Mouse (Mus musculus): Measurements from ENCODE around the gene Mymk. TPM values are rescaled to one million over a fixed set of nuclear protein-coding genes. Genes with fewer than 3 reads are reported as not detected.

Gene Mymk
- polyA plus RNA-seq, 1 experiment, result 0.81 TPM

DNA sequence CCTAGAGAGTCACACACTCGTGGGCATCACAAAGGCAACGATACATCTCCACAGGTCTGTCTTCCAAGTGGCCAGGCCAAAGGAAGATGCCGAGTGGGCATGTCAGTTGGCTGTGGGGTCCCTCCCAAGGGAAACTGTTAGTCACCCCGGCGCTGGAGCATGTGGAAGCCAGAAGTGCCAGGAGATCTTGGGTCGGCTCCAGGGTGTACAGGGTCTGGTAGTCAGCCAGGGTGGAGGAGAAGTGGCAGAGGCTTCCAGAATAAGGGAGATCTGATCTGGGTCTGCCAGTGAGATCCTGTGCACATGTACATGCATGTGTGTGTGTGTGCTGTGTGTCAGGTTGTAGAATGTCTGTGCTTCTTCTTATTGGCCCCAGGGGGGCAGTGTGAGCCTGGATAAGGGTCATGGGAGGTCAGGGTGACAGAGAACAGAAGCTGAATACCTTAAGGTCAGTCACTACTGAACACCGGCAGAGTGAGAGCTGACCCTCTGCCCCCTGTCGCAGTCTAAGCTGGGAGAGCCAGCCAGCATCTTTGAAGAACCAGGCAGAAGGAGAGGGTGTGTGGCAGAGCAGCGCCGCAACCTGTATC lies 5.8 kb upstream of the Mymk start:
- Histone ChIP-seq H3K4me3 (ENCODE audit: control insufficient read depth, insufficient read depth, low read length) (no peak overlapping the region), H3K4me1 (replicated peaks; ENCODE audit: control insufficient read depth, insufficient read depth, low read length) (peaks cover 48% of the 10 kb centered on the region), H3K27ac (ENCODE audit: control insufficient read depth, insufficient read depth, low read length) (no peak overlapping the region), H3K27me3 (ENCODE audit: control insufficient read depth, insufficient read depth, low read length) (no peaks in the 10 kb centered on the region), H3K36me3 (ENCODE audit: control insufficient read depth, insufficient read depth, low read length) (no peaks in the 10 kb centered on the region)
- TF ChIP-seq POLR2A (IDR thresholded peaks at IDR 0.05; ENCODE audit: control insufficient read depth, extremely low read depth, insufficient read depth, low read length, poor library complexity), result no peak
- TF ChIP-seq CTCF (IDR thresholded peaks at IDR 0.05; ENCODE audit: borderline replicate concordance, control insufficient read depth, extremely low read depth, insufficient read depth, low read length, poor library complexity), result no peak
- 73% methylated on average over 10 of the region's 10 CpGs for WGBS
- peak; percentile 63 for DNase-seq

DNA sequence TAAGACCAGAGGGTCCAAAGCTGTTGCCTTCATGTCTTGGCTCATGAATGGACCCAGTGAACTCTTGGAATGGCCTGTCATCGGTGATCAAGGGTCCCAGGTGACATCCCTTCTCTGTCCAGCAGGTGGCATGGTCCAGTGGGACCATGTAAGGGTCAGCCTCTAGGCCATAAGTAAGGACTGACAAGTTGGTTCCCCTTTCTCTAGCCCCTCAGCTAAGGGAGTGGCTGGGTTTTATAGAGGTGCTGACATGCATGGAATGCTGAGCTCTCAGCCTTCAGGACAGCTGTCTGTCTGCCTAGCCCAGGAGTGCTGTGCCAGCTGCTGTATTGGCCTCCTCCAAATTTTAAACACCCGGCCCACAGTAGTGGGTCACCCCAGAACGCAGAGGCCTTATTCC lies 3.5 kb upstream of the Mymk start:
- Histone ChIP-seq H3K27me3 (ENCODE audit: control insufficient read depth, insufficient read depth, low read length) (no peaks in the 10 kb centered on the region), H3K4me1 (replicated peaks; ENCODE audit: control insufficient read depth, insufficient read depth, low read length) (peaks cover 52% of the 10 kb centered on the region), H3K36me3 (ENCODE audit: control insufficient read depth, insufficient read depth, low read length) (no peaks in the 10 kb centered on the region), H3K27ac (ENCODE audit: control insufficient read depth, insufficient read depth, low read length) (no peak overlapping the region), H3K4me3 (ENCODE audit: control insufficient read depth, insufficient read depth, low read length) (no peak overlapping the region)
- TF ChIP-seq CTCF (IDR thresholded peaks at IDR 0.05; ENCODE audit: borderline replicate concordance, control insufficient read depth, extremely low read depth, insufficient read depth, low read length, poor library complexity), result peak; percentile 62; the same call in 1 of the 2 replicates
- no peak for TF ChIP-seq POLR2A (IDR thresholded peaks at IDR 0.05; ENCODE audit: control insufficient read depth, extremely low read depth, insufficient read depth, low read length, poor library complexity)
- peak; percentile 41 for DNase-seq
- 76% methylated on average over 3 of the region's 3 CpGs for WGBS

DNA sequence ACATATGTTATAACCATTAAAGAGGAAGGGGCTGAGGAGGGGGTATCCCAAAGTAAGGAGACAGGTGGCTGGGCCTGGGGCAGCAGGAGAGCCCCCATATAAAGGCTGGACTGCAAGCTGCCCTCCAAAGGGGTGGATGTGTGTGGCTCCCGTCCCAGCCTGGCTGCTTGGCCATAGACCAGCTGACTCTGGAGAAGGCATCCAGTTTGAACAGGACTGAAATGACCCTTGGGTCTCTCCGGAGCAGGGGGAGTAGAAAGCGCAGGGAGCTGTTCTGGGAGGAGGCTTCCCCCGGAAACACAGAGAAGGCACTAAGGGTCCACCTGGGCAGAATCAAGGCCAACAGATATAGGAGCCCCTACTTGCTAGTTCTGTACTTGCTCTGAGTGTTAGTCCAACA lies 2.8 kb upstream of the Mymk start:
- Histone ChIP-seq H3K27me3 (ENCODE audit: control insufficient read depth, insufficient read depth, low read length) (no peaks in the 10 kb centered on the region), H3K36me3 (ENCODE audit: control insufficient read depth, insufficient read depth, low read length) (no peaks in the 10 kb centered on the region), H3K4me3 (ENCODE audit: control insufficient read depth, insufficient read depth, low read length) (no peak overlapping the region), H3K27ac (ENCODE audit: control insufficient read depth, insufficient read depth, low read length) (no peak overlapping the region), H3K4me1 (replicated peaks; ENCODE audit: control insufficient read depth, insufficient read depth, low read length) (peaks cover 52% of the 10 kb centered on the region)
- TF ChIP-seq CTCF (IDR thresholded peaks at IDR 0.05; ENCODE audit: borderline replicate concordance, control insufficient read depth, extremely low read depth, insufficient read depth, low read length, poor library complexity) (no peak), POLR2A (IDR thresholded peaks at IDR 0.05; ENCODE audit: control insufficient read depth, extremely low read depth, insufficient read depth, low read length, poor library complexity) (no peak)
- DNase-seq, result no peak
- 93% methylated on average over 4 of the region's 4 CpGs for WGBS

DNA sequence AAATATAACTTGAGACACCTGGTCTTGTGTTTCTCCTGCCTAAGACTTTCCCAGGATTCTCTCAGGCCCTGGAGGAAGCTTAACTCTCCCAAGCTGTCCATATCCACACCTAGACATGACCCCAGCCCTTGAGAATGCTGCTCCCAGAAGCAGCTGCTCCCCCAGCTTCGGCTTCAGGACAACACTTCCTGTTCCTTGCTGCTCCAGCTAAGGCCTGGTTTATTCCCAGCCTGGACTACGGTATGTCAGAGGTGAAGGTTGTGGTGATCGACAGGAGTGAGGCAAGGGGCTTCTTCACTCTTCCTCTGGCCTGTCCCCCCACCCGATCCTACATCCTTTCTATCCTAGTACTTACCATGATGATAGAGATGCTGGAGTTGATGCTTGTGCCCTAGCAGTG lies 1.4 kb upstream of the Mymk start:
- 92% methylated on average over 4 of the region's 4 CpGs for WGBS
- no peak for DNase-seq
- Histone ChIP-seq H3K27ac (ENCODE audit: control insufficient read depth, insufficient read depth, low read length) (no peak overlapping the region), H3K27me3 (ENCODE audit: control insufficient read depth, insufficient read depth, low read length) (no peaks in the 10 kb centered on the region), H3K36me3 (ENCODE audit: control insufficient read depth, insufficient read depth, low read length) (no peaks in the 10 kb centered on the region), H3K4me1 (replicated peaks; ENCODE audit: control insufficient read depth, insufficient read depth, low read length) (peaks cover 40% of the 10 kb centered on the region), H3K4me3 (ENCODE audit: control insufficient read depth, insufficient read depth, low read length) (no peak overlapping the region)
- TF ChIP-seq POLR2A (IDR thresholded peaks at IDR 0.05; ENCODE audit: control insufficient read depth, extremely low read depth, insufficient read depth, low read length, poor library complexity) (no peak), CTCF (IDR thresholded peaks at IDR 0.05; ENCODE audit: borderline replicate concordance, control insufficient read depth, extremely low read depth, insufficient read depth, low read length, poor library complexity) (no peak)

DNA sequence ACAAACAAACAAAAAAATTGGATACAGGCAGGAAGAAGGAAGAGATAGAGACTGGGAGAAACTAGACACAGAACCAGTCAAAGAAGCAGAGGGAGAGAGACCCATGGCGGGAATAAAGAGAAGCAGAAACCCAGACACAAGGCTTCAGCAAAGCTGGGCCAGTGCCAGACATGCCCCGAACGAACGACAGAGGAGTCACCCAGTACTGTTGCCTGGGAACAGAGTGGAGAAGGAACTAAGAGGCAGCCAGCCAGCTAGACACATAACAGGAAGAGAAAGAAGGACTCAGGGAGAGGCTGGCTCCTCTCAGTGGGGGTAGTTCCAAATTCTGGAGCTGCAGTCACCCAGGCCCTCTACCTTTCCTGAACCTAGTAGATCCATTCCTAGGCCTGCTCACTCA lies 842 bp downstream of the Mymk start:
- peaks cover 37% of the 10 kb centered on the region for H3K4me1 ChIP-seq (replicated peaks; ENCODE audit: control insufficient read depth, insufficient read depth, low read length)
- H3K4me3 ChIP-seq (ENCODE audit: control insufficient read depth, insufficient read depth, low read length), result no peak overlapping the region
- WGBS, result 26% methylated on average over 4 of the region's 4 CpGs
- no peak for DNase-seq
- no peaks in the 10 kb centered on the region for H3K36me3 ChIP-seq (ENCODE audit: control insufficient read depth, insufficient read depth, low read length)
- TF ChIP-seq POLR2A (IDR thresholded peaks at IDR 0.05; ENCODE audit: control insufficient read depth, extremely low read depth, insufficient read depth, low read length, poor library complexity), result no peak
- TF ChIP-seq CTCF (IDR thresholded peaks at IDR 0.05; ENCODE audit: borderline replicate concordance, control insufficient read depth, extremely low read depth, insufficient read depth, low read length, poor library complexity), result no peak
- H3K27me3 ChIP-seq (ENCODE audit: control insufficient read depth, insufficient read depth, low read length), result no peaks in the 10 kb centered on the region
- no peak overlapping the region for H3K27ac ChIP-seq (ENCODE audit: control insufficient read depth, insufficient read depth, low read length)

DNA sequence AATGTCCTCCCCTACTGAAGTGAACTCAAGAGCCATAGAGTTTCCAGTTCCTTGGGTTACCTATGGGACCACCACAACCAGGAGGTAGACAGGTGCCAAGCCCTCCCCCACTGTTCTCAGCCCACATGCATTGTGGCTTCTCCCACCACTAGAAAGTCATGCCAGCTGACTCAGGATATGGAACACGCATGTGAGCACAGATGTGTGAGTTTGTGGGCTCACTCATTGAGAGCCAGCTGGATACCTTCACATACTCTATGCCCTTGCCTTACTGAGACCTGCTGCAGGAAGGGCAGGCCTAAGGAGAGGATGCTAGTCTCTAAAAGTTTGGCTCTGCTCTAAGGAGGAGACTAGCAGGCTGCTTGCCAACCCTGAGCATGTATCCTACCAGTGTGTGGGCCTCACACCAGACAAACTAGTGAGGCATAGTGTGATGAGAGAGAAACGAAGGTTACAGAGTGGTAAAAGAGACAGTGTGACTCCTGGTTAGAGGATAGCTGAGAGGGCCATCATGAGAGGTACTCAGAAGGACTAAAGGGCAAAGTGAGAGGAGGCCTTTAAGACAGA lies 1.6 kb downstream of the Mymk start:
- no peaks in the 10 kb centered on the region for H3K27me3 ChIP-seq (ENCODE audit: control insufficient read depth, insufficient read depth, low read length)
- peak; percentile 60 for DNase-seq
- H3K4me3 ChIP-seq (ENCODE audit: control insufficient read depth, insufficient read depth, low read length), result no peak overlapping the region
- TF ChIP-seq CTCF (IDR thresholded peaks at IDR 0.05; ENCODE audit: borderline replicate concordance, control insufficient read depth, extremely low read depth, insufficient read depth, low read length, poor library complexity) (no peak), POLR2A (IDR thresholded peaks at IDR 0.05; ENCODE audit: control insufficient read depth, extremely low read depth, insufficient read depth, low read length, poor library complexity) (no peak)
- H3K4me1 ChIP-seq (replicated peaks; ENCODE audit: control insufficient read depth, insufficient read depth, low read length), result peaks cover 37% of the 10 kb centered on the region
- no peaks in the 10 kb centered on the region for H3K36me3 ChIP-seq (ENCODE audit: control insufficient read depth, insufficient read depth, low read length)
- 30% methylated on average over 2 of the region's 2 CpGs for WGBS
- H3K27ac ChIP-seq (ENCODE audit: control insufficient read depth, insufficient read depth, low read length), result no peak overlapping the region
